Mouse (Mus musculus) olfactory bulb, adult 2 months (tissue): ENCODE data around the gene Gcg.

Experiments
- CTCF ChIP-seq: fragments of 200-500 bp; IDR thresholded peaks from 2 replicates; pipeline ENCODE4 v1.5.1; 2012; ENCODE audit warnings: low read depth, mild to moderate bottlenecking, low read length, moderate library complexity; ENCODE audit not compliant: insufficient read depth
- POLR2A ChIP-seq: fragments of 200-500 bp; IDR thresholded peaks from 2 replicates; pipeline ENCODE4 v1.6.1; 2012; ENCODE audit warnings: mild to moderate bottlenecking, low read depth, low read length, moderate library complexity; ENCODE audit not compliant: insufficient read depth

- no peak for TF ChIP-seq CTCF
- no peak for TF ChIP-seq POLR2A
These were observed 20.2 kb downstream of the Gcg start for GRCm38 (mm10) chr2:62463287-62463686.
